Mouse (Mus musculus) heart, postnatal 14 days (tissue): ENCODE results near the gene Pou5f1. TPM values are rescaled to one million over a fixed set of nuclear protein-coding genes. Genes with fewer than 3 reads are reported as not detected.

Experiments used
- DNase-seq, 2 experiments: peaks; one replicate each; pipeline ENCODE4 v3.0.0; 2021 to 2022
- intact Hi-C: fragments of 180-260 bp; cut with DNase I; formaldehyde crosslinking; loops from one replicate; pipeline ENCODE4 v1.15.1; 2025
- total RNA-seq, 2 experiments: library from RNA; stranded (reverse); gene quantifications; 2 replicates each; pipeline ENCODE4 v1.2.3; 2021

Pou5f1 gene
- total RNA-seq, 2 experiments from 2014 or later = not detected

GRCm38 (mm10) chr17:35548636-35549035 is 42.8 kb downstream of the Pou5f1 start:
- intact Hi-C loops = no loop called here
- DNase-seq = no peak

GRCm38 (mm10) chr17:35549437-35550142 is 43.8 kb downstream of the Pou5f1 start:
- intact Hi-C loops = no loop called here
- DNase-seq = peak; percentile 80 to 87

DNA sequence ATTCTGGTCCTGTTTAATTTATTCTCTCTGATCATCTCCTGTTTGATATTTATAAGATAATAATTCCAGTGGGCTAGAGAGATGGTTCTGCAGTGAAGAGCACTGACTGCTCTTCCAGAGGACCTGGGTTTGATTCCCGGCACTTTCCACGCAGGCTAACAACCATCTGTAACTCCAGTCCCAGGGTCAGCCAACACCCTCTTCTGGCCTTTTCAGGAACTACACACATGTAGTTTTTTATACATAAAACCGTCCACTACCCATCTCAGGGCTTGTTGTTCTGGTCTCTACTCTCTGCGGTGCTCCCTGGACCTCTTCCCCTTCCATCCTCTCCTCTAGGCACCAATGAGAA is 44.3 kb downstream of the Pou5f1 start:
- intact Hi-C loops = no loop called here
- DNase-seq = no peak

DNA sequence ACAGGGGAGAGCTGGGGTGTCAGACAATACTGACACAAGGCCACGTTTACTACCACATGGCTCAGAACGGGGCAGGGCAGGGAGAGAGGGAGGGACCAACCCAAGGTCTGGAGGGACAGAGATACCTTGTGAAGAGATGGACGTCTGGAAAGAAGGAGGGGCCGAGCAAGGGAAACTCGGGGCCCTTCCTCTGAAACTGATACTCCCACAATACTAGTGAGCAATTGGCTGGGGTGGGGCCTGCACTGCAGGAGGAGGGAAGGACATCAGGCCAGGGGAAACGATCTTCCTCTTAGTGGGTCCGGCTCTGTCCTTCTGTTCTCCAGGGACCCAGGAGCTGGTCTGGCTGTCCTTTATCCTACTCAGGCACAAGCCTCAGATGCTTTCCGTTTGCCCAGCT is 45.1 kb downstream of the Pou5f1 start:
- intact Hi-C loops = no loop called here
- no peak for DNase-seq

- no peak for DNase-seq
- intact Hi-C loops = no loop called here
Observed at GRCm38 (mm10) chr17:35551881-35552414, 46.1 kb downstream of the Pou5f1 start, which contains the start of gene Cdsn. TSS of gene Cdsn (plus strand) at chr17:35552128.

GRCm38 (mm10) chr17:35554321-35554720 is 48.5 kb downstream of the Pou5f1 start:
- no peak for DNase-seq
- intact Hi-C loops = no loop called here

DNA sequence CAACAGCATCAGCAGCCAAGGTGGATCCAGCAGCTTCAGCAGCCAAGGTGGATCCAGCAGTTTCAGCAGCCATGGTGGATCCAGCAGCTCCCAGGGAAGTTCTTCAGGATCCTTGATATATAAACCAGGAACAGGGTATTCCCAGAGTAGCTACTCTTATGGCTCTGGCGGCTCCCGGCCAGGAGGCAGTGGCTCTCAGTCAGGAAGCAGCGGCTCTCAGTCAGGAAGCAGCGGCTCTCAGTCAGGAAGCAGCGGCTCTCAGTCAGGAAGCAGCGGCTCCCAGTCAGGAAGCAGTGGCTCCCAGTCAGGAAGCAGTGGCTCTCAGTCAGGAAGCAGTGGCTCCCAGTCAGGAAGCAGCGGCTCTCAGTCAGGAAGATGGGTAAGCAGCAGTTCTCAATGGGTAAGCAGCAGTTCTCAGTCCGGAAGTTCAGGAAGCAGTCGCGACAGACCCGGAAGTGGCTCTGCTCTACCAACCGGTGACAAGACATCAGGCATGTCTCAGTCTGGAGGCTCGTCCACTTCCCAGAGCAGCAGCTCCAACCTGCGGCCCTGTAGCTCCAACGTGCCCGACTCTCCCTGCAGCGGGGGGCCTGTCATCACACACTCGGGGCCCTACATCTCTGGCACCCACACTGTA is 49.1 kb downstream of the Pou5f1 start:
- intact Hi-C loops = no loop called here
- no peak for DNase-seq

DNA sequence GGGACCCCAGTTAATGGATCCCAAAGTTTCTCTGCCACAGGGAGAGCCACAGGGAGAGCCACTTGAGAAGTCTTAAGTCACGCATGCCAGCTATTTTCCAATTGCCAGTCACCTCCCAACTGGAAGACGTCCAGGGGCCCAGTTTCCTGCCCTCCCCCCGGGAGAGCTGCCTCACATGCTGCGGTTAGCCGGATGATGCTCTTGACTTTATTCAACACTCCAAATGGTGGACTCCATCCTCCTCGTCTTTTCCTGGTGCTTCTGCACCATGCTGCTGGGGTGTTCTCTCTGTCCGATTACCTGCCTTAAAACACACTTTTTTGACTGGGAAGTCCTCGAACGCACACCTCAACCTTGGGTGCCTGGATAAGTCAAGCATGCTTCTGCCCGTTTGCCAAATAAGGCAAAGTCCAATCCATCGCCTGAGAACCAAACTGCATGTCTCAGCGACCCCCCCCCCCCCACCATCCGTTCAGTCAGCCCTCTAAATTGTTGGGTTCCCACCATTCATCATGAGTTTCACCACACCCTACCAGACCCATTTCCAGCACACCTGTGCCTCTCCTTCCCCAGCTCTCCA is 50.5 kb downstream of the Pou5f1 start:
- intact Hi-C loops = no loop called here
- no peak for DNase-seq

- DNase-seq = peak in 1 of 2 experiments; percentile 53
- intact Hi-C loops = no loop called here
Observed at GRCm38 (mm10) chr17:35556812-35557211, 51.0 kb downstream of the Pou5f1 start.

DNA sequence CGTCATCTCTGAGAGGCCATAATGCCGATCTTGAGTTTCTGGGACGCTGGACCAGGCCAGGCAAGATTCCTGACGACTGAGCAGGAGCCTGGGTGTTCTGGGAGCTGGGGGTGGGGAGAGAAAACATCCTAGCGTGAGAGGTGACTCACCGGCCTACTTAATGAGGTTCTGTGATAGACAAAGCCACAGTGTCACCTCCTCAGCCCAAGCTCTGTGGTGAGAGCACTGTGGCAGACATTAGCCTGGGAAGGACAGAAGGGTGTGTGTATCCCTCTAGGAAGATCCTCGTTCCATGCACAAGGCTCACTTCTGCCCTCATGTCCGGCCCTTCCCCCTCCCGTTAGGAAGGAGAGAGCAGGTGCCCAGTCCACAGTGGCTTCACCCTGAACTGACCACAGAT is 51.5 kb downstream of the Pou5f1 start:
- intact Hi-C loops = no loop called here
- DNase-seq = no peak

DNA sequence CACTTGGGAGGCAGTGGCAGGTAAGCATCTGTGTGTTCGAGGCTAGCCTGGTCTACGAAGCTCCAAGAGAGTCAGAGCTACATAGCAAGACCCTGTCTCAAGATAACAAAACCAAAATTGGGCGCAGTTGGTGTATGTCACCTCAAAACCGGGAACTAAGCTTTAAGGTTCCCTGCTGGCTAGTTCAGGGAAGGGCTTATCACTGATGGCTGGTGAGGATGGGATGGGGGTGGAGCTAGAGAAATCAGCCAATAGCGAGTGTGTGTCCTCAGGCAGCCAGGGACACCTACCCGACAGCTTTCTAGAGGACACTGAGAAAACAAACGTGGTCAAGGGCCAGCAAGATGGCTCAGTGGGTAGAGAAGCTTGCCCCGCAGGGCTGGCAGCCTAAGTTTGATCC is 52.4 kb downstream of the Pou5f1 start:
- intact Hi-C loops = no loop called here
- no peak for DNase-seq

Other genes starting within 250 kb of the Pou5f1 start
- 10 to 100 TPM; 77.3 to 77.5 TPM for gene H2-D1, start 243.3 kb upstream of the Pou5f1 start, total RNA-seq
- gene H2-Q1, start 185.6 kb upstream of the Pou5f1 start, total RNA-seq = 1 to 10 TPM in 1 of 2 experiments, under 1 TPM in 1; 0.57 to 1.2 TPM
- gene H2-Q2, start 163.8 kb upstream of the Pou5f1 start, total RNA-seq = 1 to 10 TPM; 1.1 to 3.7 TPM
- 1 to 10 TPM; 9.2 to 9.8 TPM for gene H2-Q4, start 126.4 kb upstream of the Pou5f1 start, total RNA-seq
- under 1 TPM; 0.31 to 0.80 TPM for gene H2-Q6, start 81.2 kb upstream of the Pou5f1 start, total RNA-seq
- 1 to 10 TPM; 1.3 to 1.9 TPM for gene H2-Q7, start 66.9 kb upstream of the Pou5f1 start, total RNA-seq
- gene H2-Q10, start 35.9 kb upstream of the Pou5f1 start, total RNA-seq = under 1 TPM; 0.12 to 0.20 TPM
- gene Tcf19, start 10.8 kb downstream of the Pou5f1 start, total RNA-seq = 1 to 10 TPM; 6.0 to 7.9 TPM
- gene Cchcr1, start 11.1 kb downstream of the Pou5f1 start, total RNA-seq = 1 to 10 TPM; 4.2 to 4.3 TPM
- not detected for gene Psors1c2, start 27.2 kb downstream of the Pou5f1 start, total RNA-seq
- under 1 TPM; 0.15 to 0.17 TPM for gene Cdsn, start 46.1 kb downstream of the Pou5f1 start, total RNA-seq
- gene 2300002M23Rik, start 61.4 kb downstream of the Pou5f1 start, total RNA-seq = not detected
- gene Sfta2, start 95.5 kb downstream of the Pou5f1 start, total RNA-seq = not detected
- not detected for gene Gm9573, start 120.6 kb downstream of the Pou5f1 start, total RNA-seq
- gene Mucl3, start 137.7 kb downstream of the Pou5f1 start, total RNA-seq = not detected
- 10 to 100 TPM; 29.6 to 30.7 TPM for gene Vars2, start 161.6 kb downstream of the Pou5f1 start, total RNA-seq
- 10 to 100 TPM; 16.8 to 23.2 TPM for gene Gtf2h4, start 167.7 kb downstream of the Pou5f1 start, total RNA-seq
- 10 to 100 TPM; 40.1 to 44.1 TPM for gene Ddr1, start 198.6 kb downstream of the Pou5f1 start, total RNA-seq